Mouse (Mus musculus) stomach, embryonic 14.5 days (tissue): ENCODE measurements at regions not wholly inside any gene's neighbourhood (a gene's known extent, or its start where the extent isn't known, plus 50 kb on each side); places are given as distances from the start of the nearest gene placed in this dataset.

Experiments used
- ATAC-seq: fragments of 200-750 bp; cut with Nextera tagmentation; 2 replicates; pipeline ENCODE4 v1.8.0; 2017; ENCODE audit warnings: low read depth, moderate TSS enrichment; ENCODE audit not compliant: insufficient number of reproducible peaks, insufficient read depth, low FRiP score
- H3K27ac ChIP-seq: fragments of 300-500 bp; sonication (generic); 2 replicates; pipeline ENCODE4 v1.5.1; 2014; ENCODE audit warnings: mild to moderate bottlenecking, low read length, moderate library complexity, mixed read lengths
- H3K27me3 ChIP-seq: fragments of 300-500 bp; sonication (generic); 2 replicates; pipeline ENCODE4 v1.6.1; 2014; ENCODE audit warnings: low read length, control low read depth, mixed read lengths; ENCODE audit not compliant: control insufficient read depth, insufficient read depth
- H3K36me3 ChIP-seq: fragments of 300-500 bp; sonication (generic); 2 replicates; pipeline ENCODE4 v1.6.1; 2014; ENCODE audit warnings: mild to moderate bottlenecking, control low read depth, low read length, moderate library complexity, mixed read lengths; ENCODE audit not compliant: control insufficient read depth, insufficient read depth
- H3K4me1 ChIP-seq: fragments of 300-500 bp; sonication (generic); 2 replicates; pipeline ENCODE4 v1.6.1; 2014; ENCODE audit warnings: low read length, control low read depth, mixed read lengths; ENCODE audit not compliant: control insufficient read depth, insufficient read depth
- H3K4me2 ChIP-seq: fragments of 300-500 bp; sonication (generic); replicated peaks from 2 replicates; pipeline ENCODE4 v1.6.1; 2014; ENCODE audit warnings: low read depth, low read length, control low read depth
- H3K4me3 ChIP-seq: fragments of 300-500 bp; sonication (generic); 2 replicates; pipeline ENCODE4 v1.5.1; 2014; ENCODE audit warnings: low read depth, low read length, control low read depth
- H3K9ac ChIP-seq: fragments of 300-500 bp; sonication (generic); replicated peaks from 2 replicates; pipeline ENCODE4 v1.6.1; 2014; ENCODE audit warnings: low read depth, mild to moderate bottlenecking, control low read depth, low read length, moderate library complexity, mixed read lengths
- H3K9me3 ChIP-seq: fragments of 300-500 bp; sonication (generic); 2 replicates; pipeline ENCODE4 v1.6.1; 2016; ENCODE audit warnings: low read depth, low read length, control low read depth; ENCODE audit not compliant: control insufficient read depth
- WGBS: fragments of 180-500 bp; shearing (Covaris S2); extraction: QIAGEN DNeasy Blood & Tissue Kit; methylation state at CpG from one replicate; pipeline ENCODE4 v1.1.7; 2014; 5-methylcytosine and 5-hydroxymethylcytosine counted together

- Histone ChIP-seq H3K4me1 (peaks cover 7% of the 10 kb centered on the region; the same call in 1 of the 2 replicates), H3K36me3 (no peaks in the 10 kb centered on the region), H3K4me3 (no peak overlapping the region), H3K9ac (no peak overlapping the region), H3K27ac (no peak overlapping the region), H3K9me3 (no peaks in the 10 kb centered on the region), H3K4me2 (no peak overlapping the region), H3K27me3 (no peaks in the 10 kb centered on the region)
- 42% methylated on average over 9 of the region's 9 CpGs for WGBS
- no peak for ATAC-seq
These were observed 134.2 kb upstream of the Rad23b start for GRCm38 (mm10) chr4:55215425-55216174.

DNA sequence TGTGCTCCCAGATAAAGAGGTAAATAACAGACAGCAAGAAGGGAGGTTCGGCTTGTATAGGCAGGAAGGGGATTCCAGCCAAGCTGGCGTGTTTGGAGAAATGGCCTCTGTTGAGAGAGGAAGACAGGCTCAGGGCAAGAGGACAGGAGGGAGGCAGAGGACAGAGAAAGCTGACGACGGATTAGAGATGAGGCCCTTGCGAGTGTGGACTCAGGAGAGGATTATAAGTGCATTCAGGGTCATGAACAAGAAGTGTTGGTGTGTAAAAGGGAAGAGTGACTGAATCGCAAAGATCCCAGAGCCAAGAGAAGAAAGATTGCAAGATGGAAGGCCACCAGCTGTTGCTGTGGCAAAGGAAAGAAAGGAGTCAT, 133.7 kb upstream of the Rad23b start:
- H3K4me3 ChIP-seq: no peak overlapping the region
- no peak overlapping the region for H3K9ac ChIP-seq
- no peak overlapping the region for H3K27ac ChIP-seq
- no peak for ATAC-seq
- no peaks in the 10 kb centered on the region for H3K36me3 ChIP-seq
- no peak overlapping the region for H3K4me2 ChIP-seq
- H3K27me3 ChIP-seq: no peaks in the 10 kb centered on the region
- H3K9me3 ChIP-seq: no peaks in the 10 kb centered on the region
- H3K4me1 ChIP-seq: peaks cover 7% of the 10 kb centered on the region; the same call in 1 of the 2 replicates
- 34% methylated on average over 6 of the region's 6 CpGs for WGBS

- no peaks in the 10 kb centered on the region for H3K36me3 ChIP-seq
- H3K4me2 ChIP-seq: no peak overlapping the region
- no peaks in the 10 kb centered on the region for H3K9me3 ChIP-seq
- 86% methylated on average over 5 of the region's 5 CpGs for WGBS
- no peak overlapping the region for H3K9ac ChIP-seq
- no peak overlapping the region for H3K27ac ChIP-seq
- H3K4me1 ChIP-seq: no peaks in the 10 kb centered on the region
- no peak overlapping the region for H3K4me3 ChIP-seq
- ATAC-seq: no peak
- H3K27me3 ChIP-seq: no peaks in the 10 kb centered on the region
These were observed 124.1 kb upstream of the Rad23b start for GRCm38 (mm10) chr4:55225766-55226165.

DNA sequence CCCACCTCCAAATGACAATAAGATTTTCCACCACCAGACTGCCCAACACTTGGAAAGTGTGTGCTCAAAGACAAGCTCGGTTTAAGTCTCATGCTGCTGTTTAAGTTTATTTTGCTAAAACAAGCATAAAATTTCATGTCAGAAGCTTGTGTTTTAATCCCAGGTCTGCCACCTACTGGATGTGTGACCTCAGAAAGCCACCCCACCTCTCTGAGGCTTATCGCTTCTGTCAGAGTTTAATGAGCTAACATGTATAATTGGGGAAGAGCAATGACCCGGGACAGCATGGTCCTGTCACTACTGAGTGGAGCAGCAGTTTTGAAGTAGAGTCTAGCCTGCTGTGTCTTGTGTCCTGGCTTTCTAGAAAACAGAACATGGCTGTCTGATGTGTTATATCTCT, 122.4 kb upstream of the Rad23b start:
- WGBS: 47% methylated on average over 3 of the region's 3 CpGs
- Histone ChIP-seq H3K9ac (no peak overlapping the region), H3K9me3 (no peaks in the 10 kb centered on the region), H3K4me2 (no peak overlapping the region), H3K27me3 (no peaks in the 10 kb centered on the region), H3K27ac (no peak overlapping the region), H3K4me3 (no peak overlapping the region), H3K36me3 (no peaks in the 10 kb centered on the region), H3K4me1 (no peaks in the 10 kb centered on the region)
- ATAC-seq: no peak

GRCm38 (mm10) chr4:55231522-55231921, 118.3 kb upstream of the Rad23b start:
- Histone ChIP-seq H3K4me1 (no peaks in the 10 kb centered on the region), H3K4me2 (no peak overlapping the region), H3K36me3 (no peaks in the 10 kb centered on the region), H3K27ac (no peak overlapping the region), H3K9ac (no peak overlapping the region), H3K27me3 (no peaks in the 10 kb centered on the region), H3K4me3 (no peak overlapping the region), H3K9me3 (no peaks in the 10 kb centered on the region)
- WGBS: 31% methylated on average over 4 of the region's 4 CpGs
- no peak for ATAC-seq

DNA sequence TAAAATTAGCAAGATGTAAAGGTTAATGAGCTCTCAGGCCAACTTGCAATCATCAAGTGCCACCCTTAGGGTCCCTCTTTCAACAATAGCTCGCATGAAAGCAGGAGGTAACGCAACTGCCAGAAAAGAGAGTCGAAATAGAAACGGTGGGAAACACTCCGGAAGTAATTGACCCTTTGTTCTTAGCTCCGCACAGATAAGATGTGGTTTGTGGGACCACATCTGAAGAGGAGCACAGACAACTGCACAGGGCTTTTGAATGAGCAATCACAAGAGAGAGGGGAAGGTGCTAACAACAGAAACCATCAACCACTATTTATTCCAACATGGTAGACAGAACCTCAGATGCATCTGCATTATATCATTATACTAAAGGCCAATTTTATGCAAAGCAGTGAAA, 112.0 kb upstream of the Rad23b start:
- no peak for ATAC-seq
- no peak overlapping the region for H3K4me3 ChIP-seq
- H3K27ac ChIP-seq: no peak overlapping the region
- no peak overlapping the region for H3K4me2 ChIP-seq
- no peaks in the 10 kb centered on the region for H3K9me3 ChIP-seq
- H3K27me3 ChIP-seq: no peaks in the 10 kb centered on the region
- no peak overlapping the region for H3K9ac ChIP-seq
- 83% methylated on average over 6 of the region's 6 CpGs for WGBS
- no peaks in the 10 kb centered on the region for H3K4me1 ChIP-seq
- H3K36me3 ChIP-seq: no peaks in the 10 kb centered on the region

DNA sequence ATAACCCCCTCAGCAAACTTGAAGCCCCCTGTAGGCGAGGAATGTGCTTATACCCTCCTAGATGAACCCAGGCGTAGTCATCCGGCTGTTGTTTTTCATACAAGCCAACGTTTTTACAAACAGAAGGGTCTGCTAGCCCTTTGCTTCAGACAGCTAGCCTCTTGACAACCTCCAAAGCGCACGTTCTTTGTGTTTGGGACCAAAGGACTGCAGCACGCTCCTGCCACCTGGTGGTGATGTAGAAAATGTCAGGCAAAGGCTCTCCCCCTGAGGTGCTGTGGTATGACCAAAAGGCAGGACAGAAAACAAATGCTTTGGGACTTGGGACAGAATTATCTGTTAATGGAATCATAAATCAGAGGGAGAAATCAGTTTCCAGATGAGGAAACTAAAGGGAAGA, 109.4 kb upstream of the Rad23b start:
- Histone ChIP-seq H3K27me3 (no peaks in the 10 kb centered on the region), H3K9me3 (no peaks in the 10 kb centered on the region), H3K4me2 (no peak overlapping the region), H3K9ac (no peak overlapping the region), H3K4me1 (no peaks in the 10 kb centered on the region), H3K27ac (no peak overlapping the region), H3K36me3 (no peaks in the 10 kb centered on the region), H3K4me3 (no peak overlapping the region)
- WGBS: 5% methylated on average over 7 of the region's 7 CpGs
- ATAC-seq: no peak

GRCm38 (mm10) chr4:55242331-55242730, 107.5 kb upstream of the Rad23b start:
- no peaks in the 10 kb centered on the region for H3K4me1 ChIP-seq
- no peaks in the 10 kb centered on the region for H3K27me3 ChIP-seq
- H3K9ac ChIP-seq: no peak overlapping the region
- H3K9me3 ChIP-seq: no peaks in the 10 kb centered on the region
- H3K4me2 ChIP-seq: no peak overlapping the region
- no peak overlapping the region for H3K4me3 ChIP-seq
- H3K27ac ChIP-seq: no peak overlapping the region
- no peak for ATAC-seq
- WGBS: 72% methylated on average over 4 of the region's 4 CpGs
- no peaks in the 10 kb centered on the region for H3K36me3 ChIP-seq
